Mouse (Mus musculus): ENCODE data around the gene Crtc3.

Crtc3 gene

DNA sequence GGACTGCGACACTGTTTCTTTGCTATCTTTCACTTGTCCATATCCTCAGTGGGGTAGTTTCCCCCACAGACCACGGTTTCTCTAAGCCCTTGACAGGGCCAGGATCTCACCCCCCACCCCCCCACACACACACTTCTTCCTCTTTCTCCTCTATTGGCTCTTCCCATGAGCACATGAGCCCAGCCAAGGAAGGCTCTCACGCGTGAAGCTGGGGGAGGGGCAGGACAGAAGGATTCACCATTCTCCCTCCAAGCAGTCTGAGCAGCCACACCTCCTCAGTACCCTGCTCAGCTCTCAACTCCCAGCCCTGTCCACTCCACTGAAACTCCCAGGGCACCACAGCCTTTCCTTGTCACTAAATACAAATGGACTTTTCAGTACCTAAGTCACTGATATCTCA lies 47.2 kb downstream of the Crtc3 start:
- no peak for DNase-seq (ENCODE audit: extremely low spot score, low spot score)

DNA sequence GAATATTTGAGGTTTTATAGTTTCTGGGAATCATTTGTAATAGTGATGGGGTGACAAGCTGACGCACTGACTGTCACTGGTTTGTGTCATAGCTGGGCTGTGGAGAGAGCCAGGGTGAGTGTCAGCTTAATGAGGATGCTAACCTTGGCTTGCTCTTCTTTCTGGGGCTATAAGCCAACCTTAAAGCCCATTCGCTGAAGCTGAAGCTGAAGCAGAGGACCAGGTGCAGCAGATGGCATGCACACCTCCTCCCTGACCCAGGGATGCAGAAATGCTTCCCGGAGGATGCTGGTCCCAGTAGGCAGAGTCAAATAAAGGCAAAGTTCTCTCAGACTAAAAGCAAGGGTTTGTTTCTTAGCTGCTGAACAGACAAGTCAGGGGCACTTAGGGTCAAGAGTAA lies 48.7 kb downstream of the Crtc3 start:
- no peak for DNase-seq (ENCODE audit: extremely low spot score, low spot score)

DNA sequence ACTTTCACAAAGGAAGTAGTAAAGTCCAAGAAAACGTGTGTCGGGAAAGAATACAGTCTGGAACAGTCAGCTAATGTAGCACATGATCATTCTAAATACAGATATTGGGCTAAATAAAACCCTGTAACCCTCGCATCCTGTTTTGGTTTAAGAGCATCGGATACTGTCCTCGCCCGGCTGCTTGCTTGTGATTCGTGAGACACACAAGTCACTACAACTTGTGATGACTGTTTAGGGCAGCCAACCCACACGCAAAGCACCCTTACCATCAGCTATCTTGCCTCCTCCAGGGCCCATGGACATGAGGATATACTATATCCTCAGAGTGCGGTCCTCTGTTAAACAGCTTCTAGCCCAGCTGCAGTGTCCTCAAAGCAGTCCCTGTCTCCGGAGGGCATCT lies 50.2 kb downstream of the Crtc3 start:
- no peak for DNase-seq (ENCODE audit: extremely low spot score, low spot score)

DNA sequence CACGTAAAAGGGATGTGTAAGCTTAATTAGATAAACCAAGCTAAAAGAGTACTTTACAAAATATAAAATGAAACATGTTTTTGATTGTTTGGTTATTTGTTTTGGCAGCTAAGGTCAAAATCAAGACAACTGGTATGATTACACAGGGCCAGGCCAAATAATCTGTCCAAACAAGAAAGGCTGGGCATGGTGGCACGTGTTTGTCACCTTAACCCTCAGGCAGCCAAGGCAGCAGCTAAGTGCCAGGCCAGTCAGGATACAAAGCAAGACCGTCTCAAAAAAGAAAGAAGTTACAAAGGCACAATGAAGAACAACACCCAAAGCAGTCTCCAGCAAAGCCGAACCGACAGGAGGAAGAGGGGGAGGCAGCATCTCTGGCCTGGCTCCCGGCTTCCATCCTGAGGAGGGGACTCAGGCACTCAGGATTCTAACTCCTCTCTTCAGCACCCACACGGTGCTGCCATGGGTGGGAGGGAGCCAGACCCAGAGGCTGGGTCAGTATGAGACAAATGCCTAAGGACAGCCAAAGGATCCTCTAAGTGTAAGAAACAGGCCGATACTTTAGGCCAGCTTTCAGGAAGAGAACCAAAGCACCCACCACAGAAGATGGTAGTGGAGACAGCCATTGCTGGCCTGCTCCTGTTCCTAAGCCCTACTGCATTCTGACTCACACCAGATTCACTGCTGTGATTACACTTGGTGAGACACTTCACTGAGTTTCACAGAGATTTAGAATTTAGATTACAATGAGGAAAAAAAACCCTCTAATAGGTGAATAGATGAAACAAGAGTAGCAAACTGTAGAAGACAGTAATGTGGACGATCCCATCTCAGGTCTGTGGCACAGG lies 51.5 kb downstream of the Crtc3 start:
- DNase-seq (ENCODE audit: extremely low spot score, low spot score), result no peak

DNA sequence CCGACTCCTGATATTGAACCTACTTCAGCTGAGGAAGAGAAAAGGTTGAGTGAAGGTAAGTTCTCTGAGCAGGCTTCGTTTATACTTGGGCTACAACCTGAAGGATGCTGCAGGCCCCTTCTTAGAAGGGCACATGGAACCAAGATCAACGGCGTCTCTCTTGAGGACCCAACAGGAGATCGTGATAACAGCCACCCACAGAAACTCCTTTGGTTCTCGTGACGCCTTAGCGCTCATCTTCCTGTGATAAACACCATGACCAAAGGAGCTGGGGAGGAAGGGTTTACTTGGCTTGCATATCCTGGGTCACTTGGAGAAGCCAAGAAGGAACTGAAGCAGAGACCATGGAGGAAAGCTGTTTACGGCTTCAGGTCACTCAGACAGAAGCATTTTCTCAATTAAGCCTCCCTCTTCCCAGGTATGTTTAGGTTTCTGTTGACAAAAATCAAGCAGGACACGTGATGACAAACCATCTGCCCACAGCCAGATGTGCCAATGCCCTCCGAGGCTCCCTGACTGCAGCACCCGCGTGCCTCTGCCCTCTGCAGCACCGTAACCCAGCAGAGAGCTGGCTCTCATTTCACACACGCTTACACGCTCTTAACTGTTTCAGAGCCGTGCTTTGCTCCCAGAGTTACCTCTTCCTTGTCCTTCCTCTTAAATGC lies 52.3 kb downstream of the Crtc3 start:
- no peak for DNase-seq (ENCODE audit: extremely low spot score, low spot score)

DNA sequence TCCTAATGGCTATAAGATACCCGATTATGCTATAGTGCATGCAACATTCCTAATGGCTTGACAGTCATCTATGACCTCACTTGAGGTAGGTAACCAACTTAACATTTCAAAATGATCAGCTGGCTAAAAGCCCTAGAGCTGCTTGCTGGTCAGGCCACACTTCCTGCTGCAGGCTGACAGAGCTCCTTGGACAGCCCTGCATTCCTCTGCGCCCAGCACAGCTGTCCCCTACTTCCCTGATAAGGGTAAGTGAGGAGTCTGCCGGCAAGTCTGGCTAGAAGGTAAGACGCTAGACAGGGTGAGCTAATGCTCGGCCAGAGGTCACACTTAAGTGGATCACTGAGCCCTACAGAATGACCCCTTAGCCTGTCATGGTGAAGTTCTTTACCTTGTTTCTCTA lies 52.8 kb downstream of the Crtc3 start:
- no peak for DNase-seq (ENCODE audit: extremely low spot score, low spot score)

DNA sequence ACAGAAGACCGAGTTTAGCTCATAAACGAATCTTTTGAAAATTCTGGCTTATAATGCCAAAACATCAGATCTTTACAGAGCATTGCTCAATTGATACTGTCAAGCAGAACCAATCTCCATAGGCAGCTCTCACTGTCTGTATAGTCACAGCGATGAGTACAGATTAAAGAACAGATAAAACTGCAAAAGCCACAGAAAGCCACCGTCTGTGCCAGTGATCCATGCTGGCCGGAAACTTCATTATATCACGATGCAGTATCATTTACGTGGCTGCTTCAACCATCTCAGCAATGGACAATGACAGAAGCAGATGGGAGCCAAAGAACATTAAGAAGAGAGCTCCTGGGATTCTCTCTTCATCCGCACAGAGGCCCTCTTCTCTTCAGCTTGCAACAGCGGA lies 53.9 kb downstream of the Crtc3 start:
- DNase-seq (ENCODE audit: extremely low spot score, low spot score), result no peak

DNA sequence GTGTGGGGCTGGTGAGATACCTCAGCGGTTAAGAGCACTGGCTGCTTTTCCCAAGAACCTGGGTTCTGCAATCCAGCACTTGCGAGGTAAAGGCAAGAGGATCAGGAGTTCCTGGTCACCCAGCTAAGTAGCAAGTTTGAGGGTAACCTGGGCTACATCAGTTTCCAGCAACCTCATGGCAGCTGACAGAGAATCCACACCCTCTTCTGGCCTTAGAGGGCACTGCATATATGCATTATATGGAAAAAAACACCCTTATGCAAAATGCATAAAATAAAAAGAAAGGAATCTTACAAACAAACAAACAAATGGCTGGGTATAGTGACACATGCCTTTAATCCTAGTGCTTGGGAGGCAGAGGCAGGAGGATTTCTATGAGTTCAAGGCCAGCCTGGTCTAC lies 55.0 kb downstream of the Crtc3 start:
- DNase-seq (ENCODE audit: extremely low spot score, low spot score), result no peak

DNA sequence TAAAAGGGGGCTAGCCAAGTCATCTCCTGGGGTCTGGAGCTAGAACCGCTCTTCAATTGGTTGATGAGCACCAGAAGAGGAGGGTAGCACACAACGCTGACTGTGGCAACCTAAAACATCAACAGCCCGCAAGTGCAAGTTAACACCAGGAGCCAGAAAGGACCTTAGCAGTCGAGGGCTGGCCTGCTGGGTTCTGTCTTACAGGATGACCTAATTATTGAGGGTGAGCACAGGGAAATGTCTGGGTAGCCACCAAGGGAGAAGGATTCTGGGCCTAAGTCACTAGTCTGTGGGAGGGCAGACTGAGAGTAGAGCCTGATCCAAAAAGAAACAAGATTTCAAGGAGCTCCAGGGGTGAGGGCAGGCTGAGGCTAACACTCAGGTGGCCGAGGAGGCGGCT lies 56.7 kb downstream of the Crtc3 start:
- no peak for DNase-seq (ENCODE audit: extremely low spot score, low spot score)

DNA sequence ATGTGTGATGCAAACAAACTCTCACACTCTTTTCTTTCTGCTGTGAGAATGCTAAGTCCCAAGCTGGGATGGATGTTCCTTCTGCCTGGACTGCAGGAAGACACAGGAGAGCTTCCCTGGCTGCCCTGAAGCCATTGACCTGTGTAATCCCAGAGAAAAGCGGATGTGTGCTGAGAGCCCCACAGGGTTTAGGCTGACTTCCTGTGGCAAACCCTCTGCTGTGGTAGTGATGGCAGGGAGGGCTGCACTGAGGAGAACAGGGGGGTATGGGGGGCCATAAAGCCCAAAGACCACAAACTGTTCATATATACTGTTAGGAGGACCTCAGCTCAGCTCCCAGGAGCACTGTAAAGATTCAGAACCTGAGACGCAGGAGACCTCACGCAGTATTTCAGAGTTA lies 57.3 kb downstream of the Crtc3 start:
- no peak for DNase-seq (ENCODE audit: extremely low spot score, low spot score)

DNA sequence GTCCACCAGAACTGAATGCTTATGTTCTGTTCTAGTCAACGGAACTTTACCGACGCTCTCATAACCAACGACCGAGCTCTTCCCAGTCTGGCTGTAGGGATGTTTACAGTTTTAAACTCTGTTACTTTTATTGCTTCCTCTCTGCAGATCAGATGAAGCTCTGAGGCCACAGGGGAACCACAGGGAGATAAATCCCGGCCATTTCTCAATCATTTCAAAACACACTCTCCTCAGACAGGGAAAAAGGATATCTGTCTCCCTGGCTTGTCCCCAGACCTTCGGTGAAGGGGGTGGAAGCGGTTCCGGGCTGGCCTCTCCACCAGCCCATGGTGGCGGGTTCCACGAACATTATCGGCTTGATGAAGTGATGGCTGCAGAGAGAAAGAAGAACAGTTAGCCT lies 59.3 kb downstream of the Crtc3 start:
- DNase-seq (ENCODE audit: extremely low spot score, low spot score), result no peak

DNA sequence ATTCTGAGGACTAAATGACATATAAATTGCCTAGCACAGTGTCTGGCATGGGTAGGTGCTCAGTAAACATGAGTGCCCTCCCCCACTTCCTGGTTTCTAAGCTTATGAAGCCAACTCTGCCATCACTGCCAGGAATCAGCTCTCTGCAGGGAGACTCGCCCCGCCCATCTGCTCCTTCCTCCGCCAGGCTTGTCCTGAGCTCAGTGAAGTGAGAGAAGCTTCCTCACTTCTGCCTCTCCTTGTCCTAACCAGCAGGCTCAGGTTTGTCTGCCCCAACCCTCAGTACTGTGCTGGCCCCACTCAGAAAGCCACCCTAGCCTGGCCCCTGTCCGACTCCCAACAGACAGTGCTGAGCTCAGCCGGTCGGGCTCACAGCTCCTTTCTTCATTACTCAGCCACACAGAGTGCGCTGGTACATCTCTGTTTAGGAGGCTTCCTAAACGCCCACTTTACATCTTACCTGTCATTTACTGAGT lies 59.9 kb downstream of the Crtc3 start:
- no peak for DNase-seq (ENCODE audit: extremely low spot score, low spot score)

DNA sequence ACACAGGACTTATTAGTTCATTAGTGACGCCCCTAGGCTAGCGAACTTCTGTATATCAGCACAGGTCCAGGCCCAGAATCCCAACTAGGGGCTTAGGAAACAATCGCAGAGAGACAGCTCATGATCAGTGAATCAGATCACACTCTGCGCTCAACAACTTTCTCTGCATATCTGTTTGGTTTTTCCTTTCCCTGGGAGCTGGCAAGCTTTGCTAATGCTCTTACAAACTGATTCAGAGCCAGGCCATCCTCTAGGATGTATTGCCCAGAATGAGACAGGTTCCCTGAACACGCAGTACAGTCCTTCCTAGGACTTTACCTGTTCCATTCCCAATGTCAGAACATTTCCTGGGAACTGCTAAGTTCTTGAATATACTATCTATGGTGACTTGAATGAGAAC lies 61.7 kb downstream of the Crtc3 start:
- no peak for DNase-seq (ENCODE audit: extremely low spot score, low spot score)

DNA sequence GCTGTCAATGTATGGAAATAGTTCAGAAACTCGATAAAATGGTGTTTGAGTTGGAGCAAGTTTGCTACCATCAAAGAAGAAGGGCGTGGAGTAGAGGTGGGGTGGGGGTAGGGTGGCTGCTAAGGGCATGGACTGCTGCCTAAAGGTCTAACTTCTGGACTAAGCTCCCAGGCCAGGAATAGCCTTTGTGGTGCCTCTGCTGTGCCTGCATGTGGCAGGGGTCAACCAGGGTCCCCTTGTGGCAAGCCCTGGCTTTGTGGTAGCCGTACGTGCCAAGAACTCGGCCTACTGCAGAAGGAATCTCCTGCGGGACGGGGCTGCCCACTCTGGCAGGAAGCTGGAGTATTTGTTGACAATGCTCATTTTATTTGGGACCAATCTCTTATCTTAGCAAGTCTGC lies 62.8 kb downstream of the Crtc3 start:
- no peak for DNase-seq (ENCODE audit: extremely low spot score, low spot score)

DNA sequence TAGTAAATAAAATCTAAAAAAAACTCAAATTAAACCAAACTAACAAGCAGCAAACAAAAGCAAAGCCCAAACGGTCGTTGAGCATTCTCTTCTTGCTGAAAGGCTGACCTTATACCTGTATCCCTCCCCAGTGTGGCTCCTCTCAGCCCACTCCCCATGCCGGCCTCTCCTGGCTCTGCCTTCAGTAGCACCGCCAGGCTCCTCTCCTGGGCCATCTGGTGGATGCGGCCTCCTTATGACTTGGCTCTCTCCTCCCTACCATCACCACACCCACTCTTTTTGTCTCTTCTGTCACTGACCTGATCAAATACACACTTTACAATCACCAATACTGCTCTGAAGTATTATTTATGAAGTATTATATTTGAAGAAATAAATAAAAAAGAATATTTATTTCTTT lies 65.4 kb downstream of the Crtc3 start:
- DNase-seq (ENCODE audit: extremely low spot score, low spot score), result no peak

DNA sequence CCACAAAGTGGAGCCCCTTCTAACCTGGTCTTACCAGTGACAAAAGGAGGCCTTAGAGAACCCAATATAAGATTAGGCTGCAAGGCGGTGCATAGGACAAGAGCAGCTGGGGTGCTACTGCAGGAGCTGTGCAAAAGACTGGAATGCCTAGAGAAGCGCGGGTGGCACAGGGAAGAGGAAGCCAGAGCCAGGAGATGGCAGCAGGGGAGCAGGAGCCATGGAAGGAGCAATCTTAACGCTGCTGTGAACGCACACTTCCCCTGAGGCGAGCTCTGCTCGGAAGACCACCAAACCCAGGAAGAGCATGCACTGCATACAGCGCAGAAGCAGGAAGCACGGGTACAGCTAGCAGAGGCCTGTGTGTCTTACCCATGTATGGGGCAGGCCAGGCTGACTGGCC lies 72.6 kb downstream of the Crtc3 start:
- no peak for DNase-seq (ENCODE audit: extremely low spot score, low spot score)

DNA sequence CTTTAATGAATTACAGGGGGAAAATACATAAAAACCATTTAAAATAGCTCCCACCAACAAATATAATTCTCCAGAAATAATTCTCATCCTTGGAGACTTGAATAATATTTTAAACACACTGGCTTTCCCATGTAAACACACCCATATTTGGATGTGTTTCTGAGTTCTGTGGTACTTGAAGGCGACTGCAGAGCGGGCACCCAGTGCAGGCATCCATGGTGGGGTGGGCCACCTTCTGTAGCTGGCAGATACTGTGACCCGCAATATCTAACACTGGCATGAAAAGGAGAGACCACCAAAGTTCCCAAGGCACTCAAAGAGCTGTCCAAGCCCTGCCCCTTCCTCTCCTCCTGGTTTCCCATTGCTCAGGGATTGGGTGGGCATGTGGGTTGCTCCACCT lies 74.6 kb downstream of the Crtc3 start:
- no peak for DNase-seq (ENCODE audit: extremely low spot score, low spot score)

DNA sequence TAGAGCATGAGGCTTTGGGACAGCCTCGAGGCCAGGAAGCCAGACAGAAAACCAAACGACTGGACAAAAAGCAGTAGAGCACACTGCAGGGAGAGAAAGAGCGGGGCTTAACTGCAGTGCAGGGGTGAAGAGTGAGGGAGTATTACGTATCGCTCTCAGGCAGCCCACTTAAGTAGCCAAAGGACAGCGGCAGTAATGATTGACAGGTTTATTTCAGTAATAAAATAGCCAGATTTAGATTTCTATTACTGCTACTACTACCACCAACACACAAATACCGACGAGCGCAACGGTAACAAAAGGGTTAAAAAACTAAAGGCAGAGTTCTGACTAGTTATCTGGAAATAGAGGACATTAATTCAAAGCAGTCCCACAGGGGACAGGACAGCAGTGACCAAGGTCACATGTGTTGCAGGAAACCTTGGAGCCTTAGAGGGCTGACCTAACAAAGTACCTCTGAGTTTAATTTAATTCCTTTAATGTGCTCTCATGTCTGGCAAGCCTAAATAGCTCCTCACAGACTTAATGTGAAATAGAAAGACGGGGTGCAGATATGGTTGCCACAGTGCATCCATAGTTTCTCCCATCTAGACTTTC lies 76.4 kb downstream of the Crtc3 start:
- no peak for DNase-seq (ENCODE audit: extremely low spot score, low spot score)

DNA sequence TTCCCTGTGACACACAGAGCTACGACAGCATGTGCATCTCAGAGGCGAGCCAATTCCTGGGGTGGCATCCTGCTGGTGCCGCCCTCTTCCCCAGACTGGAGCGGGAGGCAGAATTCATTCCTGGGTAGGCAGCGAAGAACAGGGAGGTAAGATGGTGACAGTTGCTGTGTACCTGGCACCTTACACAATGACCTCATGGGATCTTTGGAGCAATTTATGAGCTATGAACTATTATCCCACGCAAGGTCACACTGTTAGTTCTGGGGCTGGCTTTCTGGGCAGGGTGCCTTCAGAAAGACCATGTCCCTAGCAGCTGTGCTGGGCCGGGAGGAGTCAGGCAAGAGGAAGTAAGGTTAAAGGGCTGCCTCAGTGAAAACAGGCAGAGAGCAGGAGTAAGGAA lies 77.0 kb downstream of the Crtc3 start:
- DNase-seq (ENCODE audit: extremely low spot score, low spot score), result no peak

DNA sequence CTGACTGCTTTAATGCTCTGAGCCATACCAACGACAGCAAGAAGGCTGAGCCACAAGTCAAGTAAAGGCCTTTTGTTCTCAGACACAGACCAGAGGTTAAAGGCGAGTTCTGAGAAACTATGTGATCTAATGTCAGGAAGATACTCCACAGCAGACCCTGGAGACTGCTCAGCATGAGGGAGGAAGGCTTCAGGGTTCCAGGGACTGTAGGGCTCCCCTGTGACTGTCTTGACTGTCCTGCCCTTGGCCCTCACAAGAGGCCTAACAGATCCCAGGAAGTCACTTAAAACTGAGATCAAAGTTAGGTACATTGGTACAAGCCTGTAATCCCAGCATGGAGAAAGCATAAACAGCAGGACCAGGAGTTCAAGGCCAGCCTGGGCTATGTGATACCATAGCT lies 81.2 kb downstream of the Crtc3 start:
- no peak for DNase-seq (ENCODE audit: extremely low spot score, low spot score)

DNA sequence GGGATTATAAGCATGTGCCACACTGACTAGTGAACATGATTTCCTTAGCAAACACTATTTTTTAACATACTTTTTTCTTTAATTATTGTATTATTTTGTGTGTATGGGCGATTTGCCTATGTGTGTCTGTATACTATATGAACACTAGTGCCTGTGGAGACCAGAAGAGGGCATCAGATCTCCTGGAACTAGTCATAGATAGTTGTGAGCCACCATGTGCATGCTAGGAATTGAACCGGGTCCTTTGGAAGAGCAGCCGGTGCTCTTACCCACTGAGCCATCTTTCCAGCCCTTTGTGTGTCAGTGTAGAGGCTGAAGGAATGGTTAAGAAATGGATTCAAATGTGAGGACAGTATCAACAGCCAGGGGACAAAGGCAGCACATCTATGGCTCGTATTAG lies 82.2 kb downstream of the Crtc3 start:
- no peak for DNase-seq (ENCODE audit: extremely low spot score, low spot score)

DNA sequence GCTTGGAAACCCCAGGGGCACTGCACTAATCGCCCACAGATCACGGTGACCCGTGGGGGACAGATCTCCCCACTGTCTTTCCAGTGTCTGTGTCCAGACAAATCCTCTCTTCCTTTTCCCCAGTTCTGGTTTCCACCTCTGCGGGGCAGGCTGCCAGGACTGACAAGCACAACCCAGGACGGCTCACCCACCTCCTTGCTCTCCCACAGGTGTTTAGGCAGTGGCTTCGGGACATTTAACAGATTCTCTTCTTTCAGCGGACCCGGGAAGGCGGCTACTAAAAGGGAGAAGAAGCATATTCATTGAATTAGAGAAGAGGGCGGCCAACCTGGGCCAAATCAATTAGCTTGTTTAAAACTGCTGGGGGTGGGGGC lies 83.1 kb downstream of the Crtc3 start:
- DNase-seq (ENCODE audit: extremely low spot score, low spot score), result peak; percentile 16

Data from neural tube, embryonic 10.5 days (tissue).